Mouse (Mus musculus) c-Kit-negative CD71-positive TER-119-positive erythroid progenitor cells, embryonic 14.5 days (primary cell): ENCODE measurements around the gene Zfp664.
A peak's percentile ranks its signal among the peaks of the same experiment; 100 is the strongest.

Experiments
- DNase-seq: peaks from one replicate; pipeline ENCODE4 v3.0.0-alpha.2; 2013; ENCODE audit warnings: low read depth, low spot score

Gene Zfp664

DNA sequence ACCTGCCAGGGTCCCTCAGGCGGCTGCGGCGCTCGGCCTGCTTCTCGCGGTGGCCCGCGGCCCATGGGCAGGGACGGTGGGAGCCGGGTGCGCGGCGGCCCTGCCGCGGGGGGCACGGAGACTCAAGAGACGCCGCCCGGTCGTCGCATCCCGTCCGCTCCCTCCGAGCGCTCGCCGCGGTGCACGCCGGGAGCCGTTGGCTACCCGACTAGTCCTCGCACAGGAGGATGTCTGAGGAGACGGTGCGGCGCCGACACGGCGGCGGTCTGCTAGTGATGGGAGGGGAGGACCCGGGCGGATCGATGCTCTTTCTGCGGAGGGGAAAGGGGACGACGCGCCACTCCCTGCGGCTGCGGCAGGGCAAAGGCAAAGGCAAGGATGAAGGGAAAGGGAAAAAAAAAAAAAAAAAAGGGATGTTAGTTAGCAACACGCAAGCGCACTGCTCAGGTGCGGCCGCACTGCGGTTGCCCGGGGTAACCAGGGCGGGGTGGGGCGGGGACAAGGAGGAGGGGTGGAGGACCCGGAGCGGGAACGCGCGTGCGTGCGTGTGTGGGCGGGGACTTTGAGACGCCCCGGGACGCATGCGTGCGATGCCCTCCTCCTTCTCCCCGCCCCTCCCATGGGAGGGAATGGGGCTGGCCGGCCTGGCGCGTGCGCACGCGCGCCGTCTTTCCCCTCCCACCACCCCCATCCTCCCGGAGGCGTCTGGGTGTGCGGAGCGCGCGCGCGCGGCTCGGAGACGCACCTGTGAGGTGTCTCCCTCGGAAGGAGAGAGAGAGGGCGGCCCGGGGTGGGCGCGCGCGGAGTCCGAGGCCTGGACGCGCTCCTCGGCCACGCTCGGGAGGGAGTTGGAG, at the start of gene Zfp664, which contains the start of gene Ccdc92:
Gene Zfp664 (plus strand): TSS at position 679 of the 854 bp plus-strand sequence.
Gene Ccdc92 (minus strand): TSS at position 412 of the 854 bp plus-strand sequence.
- peak; percentile 95 for DNase-seq

DNA sequence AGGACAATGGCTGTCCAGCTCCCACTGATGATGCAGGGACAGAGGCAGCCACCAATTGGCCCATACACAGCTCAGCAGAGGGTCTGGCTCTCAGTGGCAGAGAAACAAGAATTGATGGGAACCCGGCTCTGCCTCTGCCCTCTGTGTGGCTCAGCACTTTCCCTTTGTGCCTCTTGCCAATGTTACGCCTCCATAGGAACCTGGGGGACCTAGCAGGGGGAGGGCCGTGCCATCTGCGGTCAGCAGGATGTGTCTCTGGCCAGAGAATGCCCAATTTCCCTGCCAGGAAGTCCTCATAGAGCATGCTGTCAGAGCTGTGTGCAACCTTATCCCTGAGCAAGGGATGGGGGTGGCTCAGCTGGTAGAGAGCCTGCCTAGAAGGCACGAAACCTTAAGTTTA, 47.7 kb upstream of the Zfp664 start:
- no peak for DNase-seq

DNA sequence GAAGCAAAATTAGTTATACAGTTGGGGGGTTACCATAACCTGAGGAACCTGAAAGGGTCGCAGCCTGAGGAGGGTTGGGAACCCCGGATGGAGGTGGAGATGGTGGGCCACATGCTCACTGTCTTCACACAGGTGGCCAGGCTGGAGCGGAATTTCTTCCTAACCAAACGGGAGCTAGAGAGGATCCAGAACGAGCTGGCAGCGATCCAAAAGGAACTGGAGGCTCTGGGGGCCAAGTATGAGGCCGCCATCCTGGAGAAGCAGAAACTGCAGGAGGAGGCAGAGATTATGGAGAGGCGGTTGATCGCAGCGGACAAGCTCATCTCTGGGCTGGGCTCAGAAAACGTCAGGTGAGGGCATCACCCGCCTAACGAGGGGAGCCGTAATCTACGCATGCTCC, 45.4 kb upstream of the Zfp664 start:
- no peak for DNase-seq

DNA sequence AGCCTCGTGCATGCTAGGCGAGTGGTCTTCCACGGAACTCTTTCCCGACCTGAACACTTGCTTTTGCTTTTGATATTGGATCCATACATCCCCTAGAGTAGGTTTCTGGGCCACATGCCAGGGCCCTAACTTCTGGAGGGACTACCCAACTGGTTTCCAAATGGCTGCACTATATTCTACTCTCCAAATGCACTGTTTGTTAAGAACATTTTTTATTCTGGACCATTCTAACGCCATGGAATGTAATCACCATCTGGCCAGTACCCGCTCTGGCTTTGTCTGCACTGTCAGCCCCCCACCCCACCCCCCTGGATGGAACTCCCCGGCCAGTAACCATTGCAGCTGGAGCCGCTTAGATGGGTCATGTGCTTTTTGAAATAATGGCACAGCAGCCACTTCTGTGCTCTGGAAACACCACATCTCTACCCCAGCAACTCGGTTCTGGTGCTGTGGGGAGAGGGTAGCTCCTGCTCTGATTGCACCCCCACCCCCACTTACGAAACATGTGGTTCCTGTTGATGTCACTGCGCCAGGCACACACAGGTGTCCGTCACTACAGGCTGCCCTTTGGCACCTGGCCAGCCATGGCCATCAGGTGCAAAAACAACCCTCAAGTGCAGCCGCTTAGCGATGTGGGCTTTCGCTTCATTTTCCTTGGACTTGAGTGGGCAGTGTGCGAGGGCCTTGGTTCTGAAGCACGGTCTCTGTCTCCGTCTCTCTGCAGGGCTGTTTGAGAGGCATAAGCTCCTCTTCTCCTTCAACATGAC, 40.2 kb upstream of the Zfp664 start:
- DNase-seq, result no peak

DNA sequence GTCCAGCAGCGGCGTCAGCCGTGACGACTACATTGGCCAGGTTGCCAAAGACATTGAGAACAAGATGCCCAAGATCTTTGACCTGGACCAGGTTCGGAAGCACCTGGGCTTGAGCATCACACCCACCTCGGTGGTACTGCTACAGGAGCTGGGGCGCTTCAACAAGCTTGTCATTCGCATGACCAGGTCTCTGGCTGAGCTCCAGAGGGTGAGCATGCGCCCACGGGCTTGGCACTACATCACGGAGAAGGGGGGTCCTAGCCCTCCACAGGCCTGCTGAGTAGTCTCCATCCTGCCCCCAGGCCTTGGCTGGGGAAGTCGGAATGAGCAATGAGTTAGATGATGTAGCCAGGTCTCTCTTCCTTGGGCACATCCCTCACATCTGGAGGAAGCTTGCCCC, 32.2 kb upstream of the Zfp664 start:
- DNase-seq, result no peak

- no peak for DNase-seq
Measured at GRCm38 (mm10) chr5:124835218-124835617, 27.3 kb upstream of the Zfp664 start.

GRCm38 (mm10) chr5:124836075-124836474, 26.4 kb upstream of the Zfp664 start:
- no peak for DNase-seq

- DNase-seq, result no peak
Measured at GRCm38 (mm10) chr5:124836621-124837020, 25.9 kb upstream of the Zfp664 start.

- no peak for DNase-seq
Measured at GRCm38 (mm10) chr5:124840202-124840601, 22.3 kb upstream of the Zfp664 start.

DNA sequence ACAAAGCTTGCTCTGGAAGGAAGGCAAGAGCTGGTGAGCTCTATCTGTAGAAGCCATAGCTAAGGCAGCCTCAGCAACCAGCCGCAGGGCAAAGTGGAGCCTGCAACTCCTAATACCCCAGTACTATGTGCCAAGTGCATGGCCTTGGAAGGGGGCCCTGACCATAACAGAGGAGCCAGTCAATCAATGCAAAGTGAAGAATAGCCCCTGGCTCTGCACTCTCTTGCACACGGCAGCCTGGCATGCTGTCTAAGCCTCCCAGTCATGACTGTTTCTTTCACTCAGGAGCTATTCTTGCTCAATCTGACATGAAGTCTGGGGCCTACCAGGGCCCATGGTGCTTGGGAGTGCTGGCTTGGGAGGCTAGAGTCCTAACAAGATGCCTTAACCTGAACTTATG, 21.8 kb upstream of the Zfp664 start:
- no peak for DNase-seq

DNA sequence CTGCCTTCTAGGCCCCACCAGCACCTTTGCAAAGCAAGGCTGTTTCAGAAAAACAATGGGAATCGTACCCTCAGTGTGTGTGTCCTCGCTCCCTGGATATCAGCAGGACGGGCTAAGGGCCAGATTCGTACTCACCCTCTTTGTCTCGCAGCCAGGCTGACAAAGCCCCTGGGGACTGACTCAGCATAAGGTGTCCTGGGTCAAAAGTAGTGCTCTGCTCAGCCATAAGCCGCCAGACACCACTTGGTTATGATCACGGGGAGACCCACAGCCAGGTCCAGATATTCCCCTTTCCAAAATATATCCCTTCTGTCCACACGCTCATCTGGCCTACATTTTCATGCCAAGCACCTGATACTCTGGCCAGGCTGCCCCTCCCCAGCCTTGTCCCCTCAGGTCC, 19.1 kb upstream of the Zfp664 start:
- no peak for DNase-seq

- no peak for DNase-seq
Measured at GRCm38 (mm10) chr5:124844929-124845328, 17.6 kb upstream of the Zfp664 start.

DNA sequence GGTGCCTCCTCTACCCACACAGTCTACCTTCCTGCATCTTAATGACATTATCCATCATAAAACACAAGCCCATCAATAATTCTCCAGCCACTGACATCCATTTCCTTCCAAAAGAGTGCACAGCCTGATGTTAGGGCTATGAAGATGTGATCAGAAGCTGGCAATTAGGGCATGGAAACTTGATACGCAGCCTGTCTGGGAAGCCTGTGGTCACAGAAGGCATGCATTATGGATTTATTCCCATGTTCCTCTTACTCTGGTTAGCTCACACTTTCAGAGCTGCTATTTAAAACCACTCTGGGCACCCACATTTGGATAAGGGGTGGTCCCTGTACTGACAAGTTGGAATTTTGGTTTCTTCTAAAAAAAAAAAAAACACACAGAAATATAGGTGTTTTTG, 15.5 kb upstream of the Zfp664 start:
- DNase-seq, result no peak

GRCm38 (mm10) chr5:124848994-124849393, 13.5 kb upstream of the Zfp664 start:
- DNase-seq, result no peak

DNA sequence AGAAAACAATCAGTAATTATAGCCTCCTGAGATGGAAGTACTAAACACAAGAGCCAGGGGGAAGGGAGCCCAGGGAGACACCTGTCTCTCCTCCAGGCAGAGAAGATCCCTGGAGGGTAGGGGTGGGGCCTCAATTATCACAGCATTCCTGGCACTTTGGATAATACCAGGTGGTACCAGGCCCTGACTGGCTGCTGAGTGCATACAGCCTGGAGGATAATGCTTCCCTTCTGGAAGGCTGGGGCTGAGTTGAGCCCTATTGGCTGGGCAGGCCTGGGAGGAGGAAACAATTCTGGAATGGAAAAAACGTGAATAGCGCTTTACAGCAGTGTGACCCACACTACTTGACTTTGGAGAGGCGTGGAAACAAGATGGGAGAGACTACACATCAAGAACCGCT, 10.9 kb upstream of the Zfp664 start:
- no peak for DNase-seq

- DNase-seq, result no peak
Measured at GRCm38 (mm10) chr5:124852294-124852693, 10.2 kb upstream of the Zfp664 start.

GRCm38 (mm10) chr5:124853079-124853478, 9.4 kb upstream of the Zfp664 start:
- DNase-seq, result no peak

GRCm38 (mm10) chr5:124854202-124854601, 8.3 kb upstream of the Zfp664 start:
- DNase-seq, result no peak

DNA sequence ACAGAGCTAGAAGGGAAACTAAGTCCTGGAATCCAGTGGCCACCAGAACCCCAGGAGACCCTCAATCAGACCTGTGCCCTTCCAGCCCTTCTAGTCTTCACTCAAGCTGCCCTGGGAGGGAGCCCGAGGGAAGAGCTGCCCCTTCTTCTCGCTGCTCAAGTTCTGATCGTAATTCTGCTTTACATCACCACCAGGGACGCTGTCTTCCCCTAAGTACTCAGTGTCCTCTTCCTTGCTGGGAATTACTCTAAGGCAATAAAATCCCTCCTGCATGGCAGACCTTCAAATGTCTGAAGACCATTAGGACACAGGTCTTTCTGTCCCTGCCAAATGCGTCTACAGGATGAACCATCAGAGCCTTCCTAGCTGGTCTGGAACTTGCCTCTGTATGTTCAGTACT, 2.5 kb upstream of the Zfp664 start:
- no peak for DNase-seq

DNA sequence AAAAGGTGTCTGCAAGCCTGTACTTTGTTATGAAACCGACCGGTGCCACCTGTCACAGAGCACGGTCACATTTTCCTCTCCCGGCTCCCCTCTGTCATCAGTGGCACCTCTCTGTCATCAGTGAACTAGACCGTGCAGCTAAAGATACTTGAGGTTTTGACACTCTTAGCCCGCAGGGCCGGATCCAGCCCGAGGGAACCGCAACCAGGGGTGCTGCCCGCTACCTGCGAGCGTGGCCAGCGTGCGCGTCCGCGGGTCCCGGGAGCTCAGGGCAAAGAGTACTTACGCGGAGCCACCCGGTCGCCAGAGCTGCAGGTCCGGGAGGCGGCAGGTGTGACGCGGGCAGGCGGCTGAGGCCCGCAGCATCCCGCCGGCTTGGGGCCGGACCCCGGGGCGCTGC, 1.0 kb upstream of the Zfp664 start:
- no peak for DNase-seq

DNA sequence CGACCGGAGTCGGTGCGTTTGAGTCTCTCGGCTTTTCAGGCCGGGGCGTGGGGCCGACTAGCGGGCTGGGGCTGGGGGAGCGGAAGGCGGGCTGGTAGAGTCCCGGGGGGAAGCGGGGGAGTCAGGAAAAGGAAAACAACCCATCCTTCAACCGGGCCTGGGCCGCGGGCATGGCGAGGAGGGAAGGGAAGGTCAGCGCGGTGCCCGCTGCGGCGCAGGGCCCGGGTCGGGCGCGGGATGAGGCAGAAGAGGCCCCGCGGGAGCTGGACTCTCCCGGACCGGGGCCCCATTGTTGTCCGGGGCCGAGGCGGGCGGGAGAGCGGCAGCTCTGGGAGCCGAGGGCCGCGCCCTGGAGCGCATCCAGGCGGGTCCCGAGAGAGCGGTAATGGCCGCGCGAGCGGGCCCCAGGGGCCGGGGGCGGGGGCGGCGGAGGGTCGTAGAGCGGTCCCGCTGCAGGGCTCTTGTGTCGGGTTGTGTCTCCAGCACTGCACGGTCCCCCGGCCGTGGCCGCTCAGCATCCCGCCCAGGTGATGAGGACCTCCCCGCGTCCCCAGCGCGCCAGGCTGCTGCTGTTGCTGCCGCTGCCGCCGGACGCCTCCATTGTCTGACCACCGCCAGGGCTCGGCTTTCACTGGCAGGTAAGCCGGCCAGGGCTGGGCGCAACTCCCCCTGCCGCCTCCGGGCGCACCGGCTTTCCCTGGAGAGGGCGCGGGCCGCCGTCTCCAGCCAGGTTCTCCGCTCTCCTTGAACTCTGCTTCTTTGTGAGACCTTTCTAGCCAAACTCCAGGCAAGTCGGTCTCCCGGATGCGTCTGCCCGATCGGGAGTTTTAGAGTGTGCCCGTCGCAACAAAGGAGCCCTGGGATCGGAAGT, 615 bp downstream of the Zfp664 start:
- DNase-seq, result peak; percentile 21

- no peak for DNase-seq
Measured at GRCm38 (mm10) chr5:124868981-124869380, 6.5 kb downstream of the Zfp664 start.
